Mouse (Mus musculus): ENCODE measurements at regions not wholly inside any gene's neighbourhood (a gene's known extent, or its start where the extent isn't known, plus 50 kb on each side); places are given as distances from the start of the nearest gene placed in this dataset.
"Not testable (repeated sequence)": the region's sequence is repeated elsewhere in the genome, so short reads cannot be mapped to it uniquely, and the experiment has no call there.

DNA sequence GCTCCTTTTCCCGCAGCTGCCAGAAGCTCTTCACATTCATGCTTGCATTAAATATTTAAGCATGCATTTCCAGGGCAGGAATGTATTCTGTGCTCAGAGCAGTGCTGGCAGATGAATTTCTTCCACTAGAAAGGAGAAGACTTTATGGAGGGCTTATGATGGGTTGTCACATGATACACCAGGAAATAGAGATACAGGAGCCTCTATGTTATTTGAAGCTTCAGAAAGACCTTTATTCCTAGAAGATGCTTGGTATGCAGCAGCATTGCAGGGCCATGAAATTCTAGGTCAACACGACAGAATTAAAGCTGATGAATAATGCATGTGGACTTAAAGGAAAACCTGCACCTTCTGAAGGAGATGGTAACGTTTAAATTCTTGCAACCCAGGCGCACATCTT lies 212.1 kb downstream of the Adgrg6 start:
- DNase-seq = no peak

GRCm38 (mm10) chr10:14332688-14333117 lies 212.8 kb downstream of the Adgrg6 start:
- DNase-seq = peak; percentile 30

DNA sequence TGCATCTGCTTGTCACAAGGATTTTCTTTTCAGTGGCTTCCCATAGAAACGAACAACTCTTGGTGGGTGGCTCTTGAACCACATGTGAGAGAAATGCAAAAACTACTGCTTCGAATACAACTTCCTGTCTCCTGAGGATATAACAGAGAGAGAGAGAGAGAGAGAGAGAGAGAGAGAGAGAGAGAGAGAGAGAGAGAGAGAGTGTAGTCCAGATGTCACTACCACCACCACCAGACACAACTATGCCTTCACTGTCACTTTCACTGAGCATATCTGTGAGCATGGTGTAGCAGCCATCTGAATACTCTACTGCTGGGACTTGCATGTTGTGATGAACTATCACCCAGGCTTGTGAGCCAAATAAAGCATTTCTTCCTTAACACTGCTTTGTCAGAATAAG lies 216.6 kb downstream of the Adgrg6 start:
- no peak for DNase-seq

GRCm38 (mm10) chr10:14326229-14326628 lies 219.2 kb downstream of the Adgrg6 start:
- no peak for DNase-seq

DNA sequence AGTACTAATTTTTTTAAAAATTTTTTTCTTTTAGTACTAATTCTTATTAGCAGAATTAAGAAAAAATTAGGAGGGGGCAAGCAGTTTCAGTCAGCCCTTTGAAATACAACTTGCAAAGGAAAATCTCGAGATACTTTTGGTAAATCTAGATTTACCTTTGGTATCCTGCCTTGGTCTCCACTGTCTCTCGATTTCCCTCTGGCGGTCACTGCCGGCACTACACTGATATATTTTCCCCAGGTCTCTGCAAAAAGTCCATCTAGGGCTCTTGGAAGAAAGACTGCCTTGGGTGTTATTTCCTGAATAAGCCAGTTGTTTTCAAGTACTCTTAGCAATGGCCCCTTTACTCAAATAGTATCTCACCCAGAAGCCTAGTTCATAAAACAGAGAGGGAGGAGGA lies 224.0 kb downstream of the Adgrg6 start:
- DNase-seq = peak; percentile 36

GRCm38 (mm10) chr10:14315232-14315631 lies 230.2 kb downstream of the Adgrg6 start:
- DNase-seq = no peak

GRCm38 (mm10) chr10:14314607-14315006 lies 230.9 kb downstream of the Adgrg6 start:
- DNase-seq = no peak

DNA sequence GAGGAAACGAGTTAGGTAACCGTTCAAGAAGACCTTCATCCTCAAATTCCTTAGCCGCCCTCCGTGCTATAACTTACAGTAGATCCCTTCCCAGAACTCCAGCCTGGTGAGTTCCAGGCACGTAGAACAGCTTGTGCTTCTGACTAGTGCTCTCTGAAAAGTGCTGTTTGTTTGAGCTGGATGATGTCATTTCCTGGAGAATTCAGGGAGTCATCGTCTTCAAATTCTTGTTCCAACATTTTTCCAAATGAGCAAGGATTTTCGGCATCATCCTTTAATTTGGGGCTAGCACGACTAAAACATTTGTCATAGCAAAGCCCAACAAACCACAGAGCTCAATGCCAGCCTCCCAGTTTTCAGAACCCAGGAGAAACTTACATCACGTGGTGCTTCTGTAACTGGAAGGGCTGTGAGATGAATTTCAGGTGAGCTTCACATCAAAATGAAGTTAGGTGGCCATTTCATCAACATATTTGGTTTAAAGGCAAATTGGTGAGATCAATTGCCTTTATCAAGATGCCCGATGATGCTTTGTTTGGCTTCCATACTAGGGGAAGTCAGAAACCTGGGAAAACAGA lies 231.4 kb downstream of the Adgrg6 start:
- no peak for DNase-seq

DNA sequence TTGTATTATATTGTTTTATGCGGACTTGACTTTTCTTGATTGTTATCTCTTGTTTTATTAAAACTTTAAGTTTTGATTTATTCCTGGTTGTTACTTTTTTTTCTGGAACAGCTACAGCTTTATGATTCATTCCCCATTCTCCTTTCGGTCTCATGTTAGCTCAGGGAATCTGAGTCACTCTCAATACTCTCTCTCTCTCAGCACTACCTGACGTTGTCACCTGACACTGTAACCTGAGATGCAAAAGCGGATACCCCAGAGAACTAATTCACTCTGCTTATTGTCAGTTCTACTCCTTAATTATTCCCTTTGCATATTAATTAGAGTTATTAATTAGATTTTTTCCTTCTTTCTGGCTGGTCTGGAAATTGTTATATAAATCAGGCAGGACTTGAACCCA lies 232.5 kb downstream of the Adgrg6 start:
- no peak for DNase-seq

DNA sequence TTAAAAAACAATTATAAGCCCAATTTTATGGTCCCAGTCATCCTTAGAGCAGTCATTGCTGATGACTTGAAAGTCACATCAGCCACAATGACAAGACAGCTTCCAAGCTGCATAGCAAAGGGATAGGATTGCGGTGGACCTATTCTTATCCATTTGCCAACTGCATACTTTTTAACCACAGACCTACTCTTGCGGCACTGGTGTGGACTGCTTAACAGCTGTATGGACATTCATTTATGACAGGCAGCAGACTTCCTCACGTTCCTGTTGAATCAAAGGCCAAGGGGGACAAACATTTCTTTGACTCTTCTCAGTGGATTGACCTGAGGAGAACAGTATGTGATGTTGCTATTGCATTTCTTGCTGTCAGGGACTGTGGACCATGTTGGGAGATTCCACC lies 233.5 kb downstream of the Adgrg6 start:
- DNase-seq = no peak

GRCm38 (mm10) chr10:14306811-14307210 lies 238.6 kb downstream of the Adgrg6 start:
- no peak for DNase-seq

DNA sequence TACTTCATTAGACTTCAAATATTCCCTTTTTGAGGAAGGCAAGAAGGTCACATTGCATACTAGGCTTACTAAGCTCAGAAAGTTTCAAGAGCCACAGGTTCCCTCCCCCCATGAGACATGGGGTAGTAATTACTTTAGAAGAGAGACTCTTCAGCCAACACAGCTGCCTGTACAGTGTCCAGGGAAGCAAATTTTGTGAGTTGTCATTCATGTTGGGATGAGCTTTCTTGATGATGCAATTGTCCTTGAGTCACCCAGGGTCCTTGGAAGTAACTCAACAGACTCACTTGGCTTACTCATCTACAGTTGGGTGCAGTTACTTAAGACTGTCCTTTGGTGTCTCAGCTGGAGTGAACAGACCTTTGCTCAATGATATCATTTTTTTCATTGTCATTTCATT lies 242.0 kb downstream of the Adgrg6 start:
- no peak for DNase-seq

DNA sequence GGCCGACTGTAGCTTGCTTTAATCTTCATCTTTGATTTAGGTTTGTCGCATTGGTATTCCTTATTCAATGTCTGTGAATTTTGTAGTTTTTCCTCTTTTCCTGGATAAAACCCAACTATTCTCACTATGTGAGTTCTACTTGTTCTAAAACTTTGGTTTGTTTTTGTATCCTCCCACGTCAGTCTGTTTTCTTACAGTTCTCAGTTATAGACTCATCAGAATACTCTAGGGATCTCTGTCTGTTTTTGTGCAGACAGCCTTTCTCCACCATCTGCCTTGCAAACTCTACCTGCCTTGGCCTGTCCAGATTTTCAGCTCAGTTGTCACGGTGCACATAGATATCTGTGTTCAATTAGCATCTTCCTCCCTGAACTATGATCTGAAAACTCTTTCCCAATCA lies 249.3 kb downstream of the Adgrg6 start:
- no peak for DNase-seq

DNA sequence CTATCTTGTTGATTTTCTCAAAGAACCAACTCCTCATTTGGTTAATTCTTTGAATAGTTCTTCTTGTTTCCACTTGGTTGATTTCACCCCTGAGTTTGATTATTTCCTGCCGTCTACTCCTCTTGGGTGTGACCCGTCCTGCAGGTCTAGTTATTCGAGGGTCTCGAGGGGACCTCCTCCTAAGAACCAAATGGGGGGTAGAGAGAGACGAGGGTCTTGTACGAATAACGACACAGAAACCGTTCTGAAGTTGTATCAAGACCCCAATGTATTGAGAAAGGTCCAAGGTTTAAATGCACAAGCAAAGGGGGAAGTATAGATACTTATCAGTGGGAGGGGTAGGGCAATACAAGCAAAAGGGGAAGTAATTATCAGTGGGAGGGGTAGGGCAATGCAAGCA lies 252.8 kb downstream of the Adgrg6 start:
- not testable (repeated sequence) for DNase-seq

DNA sequence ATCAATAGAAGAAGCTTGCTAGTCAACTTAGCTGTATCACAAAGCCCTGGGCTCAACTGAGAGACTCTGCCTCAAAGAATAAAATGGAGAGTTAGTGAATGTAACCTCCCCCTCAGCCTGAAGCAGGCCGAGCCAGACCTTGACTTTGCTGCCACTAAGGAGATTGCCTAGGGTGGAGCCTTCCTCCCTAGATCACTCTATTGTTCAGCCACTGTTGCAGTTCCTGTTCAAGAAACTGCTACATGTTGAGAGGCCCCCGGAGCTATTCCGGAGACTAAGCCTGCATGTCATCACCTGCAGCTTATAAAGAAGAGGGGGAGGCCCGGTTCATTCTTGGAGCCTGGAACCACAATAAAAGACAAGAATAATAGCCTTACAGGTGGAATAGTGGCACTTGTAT lies 257.9 kb downstream of the Adgrg6 start:
- no peak for DNase-seq

DNA sequence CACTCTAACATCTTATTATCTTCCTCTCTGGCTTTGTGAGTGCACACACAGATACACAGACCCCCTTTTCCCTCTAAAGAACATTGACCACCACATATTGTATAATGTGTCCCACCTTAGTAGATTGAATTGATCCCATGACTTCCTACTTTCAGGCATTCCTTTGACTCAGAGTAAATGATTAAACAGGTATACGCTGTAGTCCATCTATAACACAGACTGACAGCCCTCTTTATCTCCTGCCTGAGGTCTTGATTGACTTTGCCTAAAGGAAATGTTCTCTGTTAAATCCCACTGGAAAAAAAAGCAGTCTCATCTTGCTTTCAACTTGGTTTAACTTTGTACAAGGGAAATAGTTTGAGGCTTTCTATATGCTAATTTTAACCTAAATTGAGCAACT lies 268.8 kb downstream of the Adgrg6 start:
- DNase-seq = no peak

- DNase-seq = no peak
These were observed 270.0 kb downstream of the Adgrg6 start for GRCm38 (mm10) chr10:14275477-14275876.

DNA sequence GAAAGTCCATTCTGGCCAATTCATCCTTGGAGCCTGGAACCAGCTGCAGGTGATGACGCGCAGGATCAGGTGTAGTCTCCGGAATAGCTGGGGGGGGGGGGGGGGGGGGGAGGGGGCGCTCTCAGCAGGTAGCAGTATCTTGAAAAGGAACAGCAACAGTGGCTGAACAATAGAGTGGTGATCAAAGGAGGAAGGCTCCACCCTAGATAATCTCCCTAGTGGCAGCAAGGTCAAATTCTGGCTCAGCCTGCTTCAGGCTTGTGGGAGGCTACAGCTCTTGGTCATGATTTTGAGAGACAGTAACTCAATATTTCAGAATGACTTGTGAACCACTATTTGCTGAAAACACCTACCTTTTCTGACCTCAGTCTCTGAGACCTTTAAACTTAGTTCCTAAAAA lies 275.5 kb downstream of the Adgrg6 start:
- DNase-seq = no peak

DNA sequence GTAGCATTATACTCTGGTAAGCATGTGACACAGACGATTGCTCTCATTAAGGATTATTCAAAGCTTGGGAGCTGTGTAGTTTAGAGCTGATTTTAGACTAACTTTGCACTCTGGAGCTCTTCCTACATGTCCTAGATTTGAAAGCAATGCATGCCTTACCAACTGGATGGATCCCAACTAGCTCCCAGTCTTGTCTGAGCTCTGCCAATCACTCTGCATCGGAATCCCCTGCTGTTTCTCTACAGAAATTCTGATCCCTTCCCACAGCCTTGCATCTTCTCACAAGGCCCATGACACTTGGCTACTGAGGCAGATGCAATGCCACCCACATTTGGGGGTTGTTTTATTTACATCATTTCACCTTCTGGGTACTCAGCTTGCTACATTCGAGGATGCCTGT lies 277.8 kb downstream of the Adgrg6 start:
- no peak for DNase-seq

DNA sequence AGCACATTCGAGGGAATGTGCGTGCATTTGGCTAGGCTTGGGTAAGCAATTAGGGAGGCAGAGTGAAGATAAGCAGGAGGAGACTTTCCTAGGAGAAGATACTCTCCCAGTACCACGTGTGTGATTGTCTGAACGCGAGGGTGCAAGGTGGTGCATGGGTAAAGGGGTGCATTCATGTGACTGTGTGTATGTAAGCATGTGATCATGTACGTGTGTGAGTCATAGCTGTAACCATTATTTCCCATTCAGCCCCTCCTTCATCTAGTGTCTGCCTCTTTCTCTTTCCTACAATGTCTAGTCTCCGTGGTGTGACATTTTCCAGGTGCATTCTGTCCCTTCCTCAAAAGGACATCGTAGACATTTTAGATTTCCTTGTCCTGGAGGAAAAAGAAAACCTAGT lies 273.8 kb downstream of the Hivep2 start:
- DNase-seq = no peak

DNA sequence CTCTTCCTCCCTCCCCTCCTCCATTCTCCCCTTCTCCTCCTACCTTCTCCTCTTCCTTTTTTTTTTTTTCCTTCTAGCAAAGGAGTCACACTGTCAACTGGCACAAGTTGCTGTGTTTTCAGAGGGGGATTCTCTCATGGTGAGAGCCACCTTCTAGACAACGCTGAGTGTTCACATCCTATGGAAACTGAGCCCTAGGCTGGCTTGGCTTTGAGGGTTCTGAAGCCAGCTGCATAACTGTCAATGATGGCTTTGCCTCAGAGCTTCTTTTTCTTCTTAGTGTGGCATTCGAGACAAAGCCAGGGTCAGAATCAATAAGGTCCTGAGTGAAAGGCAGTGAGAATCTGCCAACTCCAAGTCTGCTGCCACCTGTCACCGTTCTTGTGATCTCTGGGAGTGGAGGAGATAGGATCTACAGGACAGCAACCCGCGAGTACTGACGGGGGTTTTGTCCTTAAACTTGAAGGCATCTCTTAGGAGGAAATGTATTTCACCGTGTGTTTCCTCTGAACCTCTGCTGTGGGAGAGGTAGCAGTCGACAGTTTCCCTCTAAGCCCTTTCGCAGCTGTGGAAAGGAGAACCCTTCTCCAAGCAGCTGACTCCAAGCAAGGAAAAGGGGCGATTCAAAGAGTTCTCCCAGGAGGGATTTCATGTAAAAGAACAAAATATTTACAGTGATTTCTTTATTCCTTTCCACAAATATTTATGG lies 269.2 kb downstream of the Hivep2 start:
- DNase-seq = no peak

- no peak for DNase-seq
These were observed 268.2 kb downstream of the Hivep2 start for GRCm38 (mm10) chr10:14234005-14234602.

- DNase-seq = no peak
These were observed 267.5 kb downstream of the Hivep2 start for GRCm38 (mm10) chr10:14233335-14233734.

DNA sequence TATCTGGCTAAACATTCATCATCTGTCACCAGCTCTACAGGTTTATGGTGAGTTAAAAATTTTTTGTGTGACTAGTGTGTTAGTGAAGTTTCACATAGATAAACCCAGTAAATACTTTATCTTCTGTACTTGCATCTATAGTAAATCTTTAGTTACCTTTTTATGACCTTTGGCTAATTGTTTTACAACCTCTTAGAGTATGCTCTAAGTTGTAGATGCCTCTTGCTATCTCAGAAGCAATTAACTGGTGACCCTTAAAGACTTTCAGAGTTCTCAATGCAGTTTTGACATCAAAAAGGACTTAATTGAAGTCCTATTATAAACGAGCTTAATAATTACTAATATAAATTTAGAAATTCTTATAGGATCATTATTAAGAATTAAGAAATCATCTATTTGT lies 265.6 kb downstream of the Hivep2 start:
- no peak for DNase-seq

DNA sequence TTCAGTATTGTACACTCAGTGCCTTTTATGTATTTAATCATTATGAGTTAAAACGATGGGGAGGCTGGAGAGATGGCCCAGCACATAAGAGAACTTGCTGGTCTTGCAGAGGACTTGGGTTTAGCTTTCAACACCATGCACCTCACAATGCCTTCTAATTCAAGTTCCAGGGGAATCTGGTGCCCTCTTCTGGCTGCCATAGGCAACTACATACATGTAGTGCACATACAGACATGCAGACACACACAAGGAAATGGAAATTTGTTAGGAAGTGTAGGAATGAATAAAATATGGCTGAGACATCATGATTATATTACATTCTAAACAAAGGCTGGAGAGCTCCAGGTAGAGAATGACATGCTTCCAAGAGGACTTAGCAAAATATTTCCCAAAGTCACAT lies 251.4 kb downstream of the Hivep2 start:
- no peak for DNase-seq
